ENCODE assay signal across 16 mouse cellular contexts in genomic region chr4:130914527-130914926, GRCm38 (mm10). TPM values are rescaled to one million over a fixed set of nuclear protein-coding genes. Genes with fewer than 3 reads are reported as not detected.
DNase-seq lines count a peak whose midpoint lies in the region; ATAC-seq and TF ChIP-seq lines count a peak whose summit lies in the region.
"Had no signal": no experiment of that assay in that cellular context is flagged by ENCODE, and none has a peak within 500 bp of the region (broad histone marks: within the 10 kb centered on the region; RNA-seq: fewer than 3 reads in every experiment).

No protein-coding gene starts in this region.

- TF ChIP-seq EP300 in heart, postnatal 0 days (IDR thresholded peaks at IDR 0.05; ENCODE audit: low read depth): no peak

- H3K4me3 ChIP-seq in heart, postnatal 0 days (ENCODE audit: low read depth, low read length): peak overlapping the region; percentile 30; the same call in 1 of the 2 replicates
- peak overlapping the region; percentile 74 for H3K4me3 ChIP-seq in G1E (ENCODE audit: low read depth, low read length)
- H3K4me3 ChIP-seq in liver, embryonic 15.5 days (replicated peaks): peak overlapping the region; percentile 41
- H3K4me3 ChIP-seq: forebrain, embryonic 15.5 days; left cerebral cortex, adult 2 months; myocyte had no signal

- TF ChIP-seq CTCF in heart, postnatal 0 days (IDR thresholded peaks at IDR 0.05; ENCODE audit: low read depth): no peak
- TF ChIP-seq CTCF in G1E (IDR thresholded peaks at IDR 0.05; ENCODE audit: low read depth, low read length): no peak

- H3K9ac ChIP-seq in heart, postnatal 0 days (replicated peaks; ENCODE audit: low read depth, low read length): no peak overlapping the region; the same call in 1 of the 2 replicates
- H3K9ac ChIP-seq in liver, embryonic 15.5 days: no peak overlapping the region
- H3K9ac ChIP-seq: forebrain, embryonic 15.5 days had no signal

- no peak overlapping the region for H3K27ac ChIP-seq in heart, postnatal 0 days (ENCODE audit: low read depth)
- no peak overlapping the region for H3K27ac ChIP-seq in liver, embryonic 15.5 days (replicated peaks)
- H3K27ac ChIP-seq: forebrain, embryonic 15.5 days; left cerebral cortex, adult 2 months had no signal

- no peak for ATAC-seq in heart, postnatal 0 days (ENCODE audit: insufficient read depth, low read depth)
- no peak for ATAC-seq in G1E (ENCODE audit: extremely low read depth, insufficient number of reproducible peaks, low FRiP score, poor library complexity, severe bottlenecking)
- no peak for ATAC-seq in liver, embryonic 15.5 days (ENCODE audit: insufficient read depth)
- no peak for ATAC-seq in megakaryocyte-erythroid progenitor cell, adult 5-6 weeks (replicated peaks; ENCODE audit: low FRiP score, low TSS enrichment, poor library complexity, severe bottlenecking)
- ATAC-seq in granulocyte monocyte progenitor cell, adult 5-6 weeks (replicated peaks; ENCODE audit: poor library complexity, severe bottlenecking): no peak
- ATAC-seq: forebrain, embryonic 15.5 days; intestine, postnatal 0 days had no signal

- H3K27me3 ChIP-seq in heart, postnatal 0 days (ENCODE audit: control insufficient read depth, insufficient read depth, low read length): no peaks in the 10 kb centered on the region
- H3K27me3 ChIP-seq in G1E (ENCODE audit: insufficient read depth, low read length): no peaks in the 10 kb centered on the region
- no peaks in the 10 kb centered on the region for H3K27me3 ChIP-seq in liver, embryonic 15.5 days
- H3K27me3 ChIP-seq: forebrain, embryonic 15.5 days had no signal

- H3K36me3 ChIP-seq in heart, postnatal 0 days (replicated peaks; ENCODE audit: control insufficient read depth, insufficient read depth, low read length): no peaks in the 10 kb centered on the region
- peaks cover 50% of the 10 kb centered on the region for H3K36me3 ChIP-seq in G1E (replicated peaks)
- no peaks in the 10 kb centered on the region for H3K36me3 ChIP-seq in liver, embryonic 15.5 days (replicated peaks)
- H3K36me3 ChIP-seq: forebrain, embryonic 15.5 days had no signal

- no peaks in the 10 kb centered on the region for H3K9me3 ChIP-seq in heart, postnatal 0 days (replicated peaks; ENCODE audit: control insufficient read depth, low read length)
- no peaks in the 10 kb centered on the region for H3K9me3 ChIP-seq in G1E (replicated peaks)
- no peaks in the 10 kb centered on the region for H3K9me3 ChIP-seq in liver, embryonic 15.5 days (replicated peaks)
- H3K9me3 ChIP-seq: forebrain, embryonic 15.5 days had no signal

- H3K4me2 ChIP-seq in heart, postnatal 0 days (ENCODE audit: low read depth, low read length): peak overlapping the region; percentile 30; the same call in 1 of the 2 replicates
- H3K4me2 ChIP-seq in liver, embryonic 15.5 days: peak overlapping the region; percentile 40
- H3K4me2 ChIP-seq: forebrain, embryonic 15.5 days; midbrain, embryonic 11.5 days had no signal

- no peaks in the 10 kb centered on the region for H3K4me1 ChIP-seq in heart, postnatal 0 days (ENCODE audit: control insufficient read depth, insufficient read depth)
- H3K4me1 ChIP-seq in G1E (ENCODE audit: insufficient read depth, low read depth, low read length): peaks cover 86% of the 10 kb centered on the region
- H3K4me1 ChIP-seq in liver, embryonic 15.5 days (replicated peaks): peaks cover 23% of the 10 kb centered on the region

- 47% methylated on average over 7 of the region's 7 CpGs for whole genome bisulfite sequencing in heart, postnatal 0 days
- 20% methylated on average over 7 of the region's 7 CpGs for WGBS in liver, embryonic 15.5 days (ENCODE audit: insufficient replicate concordance)

- DNase-seq in heart, postnatal 0 days (ENCODE audit: low spot score): no peak
- DNase-seq in heart, adult 11 months: no peak
- peak; percentile 74 for DNase-seq in A20 (ENCODE audit: low read depth, low spot score)
- no peak for DNase-seq in G1E (ENCODE audit: low spot score)
- no peak for DNase-seq in ovary, postnatal 14 days (ENCODE audit: low spot score)
- DNase-seq: adrenal gland, postnatal 10 days had no signal

RNA-seq across cellular contexts. Expression of gene Laptm5, which starts 1.6 kb away (rescaled TPM):
- 15.9 and 21.6 TPM in 2 replicates for total RNA-seq in heart, postnatal 0 days (2014; rRNA removed; ENCODE audit: low replicate concordance)
- 14.7 and 15.6 TPM in 2 replicates for polyA plus RNA-seq in heart, postnatal 0 days (2015; fragmentation: Nextera tagmentation; extraction: Ambion mirVana)
- 717 and 822 TPM in 2 replicates for total RNA-seq in G1E (2014; fragmentation: Nextera tagmentation)
- 184 and 222 TPM in 2 replicates for total RNA-seq in G1E (2017)
- polyA plus RNA-seq in G1E (2012): 540 and 565 TPM in 2 replicates
- 80.7 and 81.0 TPM in 2 replicates for polyA plus RNA-seq in liver, embryonic 15.5 days (2015; fragmentation: Nextera tagmentation; extraction: Ambion mirVana)
- 111 and 132 TPM in 2 replicates for total RNA-seq in megakaryocyte-erythroid progenitor cell, adult 5-6 weeks (2014; fragmentation: Nextera tagmentation)
- total RNA-seq in megakaryocyte-erythroid progenitor cell, adult 5-6 weeks (2017): 33.5 and 41.8 TPM in 2 replicates
- total RNA-seq in granulocyte monocyte progenitor cell, adult 5-6 weeks (2014; fragmentation: Nextera tagmentation): 561 and 568 TPM in 2 replicates
- total RNA-seq in granulocyte monocyte progenitor cell, adult 5-6 weeks (2017): 131 and 136 TPM in 2 replicates

RNA-seq across cellular contexts. Expression of gene Matn1, which starts 29.7 kb away (rescaled TPM):
- not detected in 2 replicates for total RNA-seq in heart, postnatal 0 days (2014; rRNA removed; ENCODE audit: low replicate concordance)
- polyA plus RNA-seq in heart, postnatal 0 days (2015; fragmentation: Nextera tagmentation; extraction: Ambion mirVana): not detected in 2 replicates
- total RNA-seq in G1E (2014; fragmentation: Nextera tagmentation): 0.98 TPM in 1 of 2 replicates, not detected in the other
- 0.60 and 1.1 TPM in 2 replicates for total RNA-seq in G1E (2017)
- polyA plus RNA-seq in G1E (2012): 0.30 and 0.79 TPM in 2 replicates
- 0.07 and 0.23 TPM in 2 replicates for polyA plus RNA-seq in liver, embryonic 15.5 days (2015; fragmentation: Nextera tagmentation; extraction: Ambion mirVana)
- total RNA-seq in megakaryocyte-erythroid progenitor cell, adult 5-6 weeks (2014; fragmentation: Nextera tagmentation): not detected in 2 replicates
- not detected in 2 replicates for total RNA-seq in megakaryocyte-erythroid progenitor cell, adult 5-6 weeks (2017)
- total RNA-seq in granulocyte monocyte progenitor cell, adult 5-6 weeks (2014; fragmentation: Nextera tagmentation): not detected in 2 replicates
- not detected in 2 replicates for total RNA-seq in granulocyte monocyte progenitor cell, adult 5-6 weeks (2017)
- total RNA-seq: adrenal gland, postnatal 10 days; hematopoietic stem cell, adult 5-6 weeks had no signal
- polyA plus RNA-seq: forebrain, embryonic 15.5 days; gonadal fat pad, adult 2 months; intestine, postnatal 0 days; midbrain, embryonic 11.5 days; myocyte had no signal
